Mouse (Mus musculus) lung, postnatal 0 days (tissue): ENCODE data around the gene Alox5.

Source experiments
- CTCF ChIP-seq: IDR thresholded peaks from 2 replicates; pipeline ENCODE4 v1.5.1; 2016; ENCODE audit warnings: antibody characterized with exemption, mild to moderate bottlenecking
- EP300 ChIP-seq: IDR thresholded peaks from 2 replicates; pipeline ENCODE4 v1.6.1; 2016; ENCODE audit warnings: antibody characterized with exemption, mild to moderate bottlenecking, control low read depth

- TF ChIP-seq EP300 = no peak
- TF ChIP-seq CTCF = no peak
Observed at GRCm38 (mm10) chr6:116402426-116402825, 58.6 kb downstream of the Alox5 start.
